Mouse (Mus musculus) megakaryocyte, embryonic 14.5 days (primary cell): ENCODE data around the gene Dhodh.

Source experiments
- FLI1 ChIP-seq: IDR thresholded peaks from 2 replicates; pipeline ENCODE4 v1.6.1; 2012; ENCODE audit warnings: low read length, inconsistent platforms, mixed read lengths
- GATA1 ChIP-seq: IDR thresholded peaks from 3 replicates; pipeline ENCODE4 v1.6.1; 2012; ENCODE audit warnings: mixed read lengths, low read length, inconsistent platforms, borderline replicate concordance

DNA sequence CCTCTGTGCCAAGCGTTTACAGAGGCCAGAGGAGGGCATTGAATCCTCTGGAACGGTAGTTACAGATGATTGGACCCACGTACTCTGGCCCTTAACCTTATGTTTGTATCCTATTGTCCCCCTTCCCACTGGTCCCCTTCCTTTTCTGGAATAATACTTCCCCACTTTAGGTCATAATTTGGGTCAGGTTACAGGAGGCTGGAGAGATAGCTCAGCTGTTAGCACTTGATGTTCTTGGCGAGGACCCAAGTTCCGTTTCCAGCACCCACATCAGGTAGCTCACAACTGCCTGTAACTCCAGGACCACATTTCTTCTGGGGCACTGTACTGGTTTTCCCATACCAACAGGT is 655 bp upstream of the Dhodh start:
- no peak for TF ChIP-seq FLI1
- TF ChIP-seq GATA1 = no peak
